Mouse (Mus musculus) liver, postnatal 0 days (tissue): ENCODE measurements around the gene Vmn2r19.

Experiments used
- CTCF ChIP-seq: sonication (generic); IDR thresholded peaks from 2 replicates; pipeline ENCODE4 v1.5.1; 2016; ENCODE audit warnings: antibody characterized with exemption, low read depth
- EP300 ChIP-seq: IDR thresholded peaks from 2 replicates; pipeline ENCODE4 v1.6.1; 2016; ENCODE audit warnings: antibody characterized with exemption, low read depth, mild to moderate bottlenecking

- TF ChIP-seq CTCF (no peak), EP300 (peak; percentile 31; the same call in 1 of the 2 replicates)
These were observed 48.1 kb upstream of the Vmn2r19 start for GRCm38 (mm10) chr6:123259889-123260603.
